Mouse (Mus musculus) cerebral cortex, adult 2 months (tissue): Measurements from ENCODE around the gene Vmn1r165.

Source experiments
- WGBS: fragments of 180-500 bp; shearing (Covaris S2); methylation state at CpG from one replicate; pipeline ENCODE4 v1.1.7; 2018; 5-methylcytosine and 5-hydroxymethylcytosine counted together

Gene Vmn1r165

DNA sequence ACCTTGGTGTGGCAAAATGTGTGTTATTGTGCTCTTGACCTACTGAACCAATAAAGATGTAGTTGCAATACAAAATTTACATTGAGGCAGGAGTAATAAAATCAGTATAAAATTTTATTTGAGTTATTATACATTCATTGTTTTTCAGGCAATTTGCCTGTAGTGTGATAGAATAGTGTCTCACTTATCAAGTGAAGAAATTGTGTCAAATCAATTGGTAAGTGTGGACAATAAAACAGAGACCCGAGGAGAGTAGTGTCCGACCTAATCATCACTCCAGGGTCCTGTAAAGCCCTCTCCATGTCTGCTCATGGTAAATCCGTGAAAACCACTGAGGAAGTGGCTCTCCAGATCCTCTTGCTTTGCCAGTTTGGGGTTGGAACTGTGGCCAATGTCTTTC is at the start of gene Vmn1r165:
Gene Vmn1r165 (plus strand): TSS at position 301 of the 400 bp plus-strand sequence.
- WGBS: no CpG with 5 or more reads among the region's 3 CpGs

DNA sequence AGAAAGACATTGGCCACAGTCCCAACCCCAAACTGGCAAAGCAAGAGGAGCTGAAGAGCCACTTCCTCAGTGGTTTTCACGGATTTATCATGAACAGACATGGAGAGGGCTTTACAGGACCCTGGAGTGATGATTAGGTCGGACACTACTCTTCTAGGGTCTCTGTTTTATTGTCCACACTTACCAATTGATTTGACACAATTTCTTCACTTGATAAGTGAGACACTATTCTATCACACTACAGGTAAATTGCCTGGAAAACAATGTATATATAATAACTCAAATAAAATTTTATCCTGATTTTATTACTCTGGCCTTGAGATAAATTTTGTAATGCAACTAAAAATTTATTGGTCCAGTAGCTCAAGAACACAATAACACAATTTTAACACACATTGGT is 34.5 kb downstream of the Vmn1r165 start, which contains the start of gene Vmn1r166:
Gene Vmn1r166 (minus strand): TSS at position 101 of the 400 bp plus-strand sequence.
- no CpG with 5 or more reads among the region's 2 CpGs for WGBS
